In genomic region chr3:116148676-116149075, GRCm38 (mm10) we compare ENCODE assay signal across 15 mouse cellular contexts.
"Had no signal": no experiment of that assay in that cellular context is flagged by ENCODE, and none has a peak within 500 bp of the region (broad histone marks: within the 10 kb centered on the region; RNA-seq: fewer than 3 reads in every experiment).

No protein-coding gene starts in this region.

- H3K27me3 ChIP-seq: intestine, embryonic 15.5 days; limb, embryonic 13.5 days; lung, embryonic 15.5 days; neural tube, embryonic 13.5 days had no signal

- H3K27ac ChIP-seq: hindbrain, embryonic 14.5 days; intestine, embryonic 15.5 days; layer of hippocampus, adult 2 months; limb, embryonic 13.5 days; liver, embryonic 14.5 days; lung, embryonic 15.5 days; midbrain, embryonic 10.5 days; neural tube, embryonic 13.5 days had no signal

- H3K4me1 ChIP-seq: intestine, embryonic 15.5 days; limb, embryonic 13.5 days; neural tube, embryonic 13.5 days had no signal

- H3K36me3 ChIP-seq: intestine, embryonic 15.5 days; limb, embryonic 13.5 days; lung, embryonic 15.5 days; midbrain, embryonic 10.5 days; neural tube, embryonic 13.5 days had no signal

- DNase-seq: kidney, adult 18-20 months; kidney, postnatal 10 days; kidney, postnatal 4 days; left cerebral cortex, postnatal 4 days; right cerebral cortex, postnatal 4 days; thymus, adult 18-20 months; thymus, postnatal 14 days had no signal

- H3K4me3 ChIP-seq: intestine, embryonic 15.5 days; layer of hippocampus, adult 2 months; limb, embryonic 13.5 days; lung, embryonic 15.5 days; midbrain, embryonic 10.5 days; neural tube, embryonic 13.5 days had no signal
